Mouse (Mus musculus): ENCODE results near the gene S1pr5. TPM values are rescaled to one million over a fixed set of nuclear protein-coding genes. Genes with fewer than 3 reads are reported as not detected.
"Not testable (repeated sequence)": the region's sequence is repeated elsewhere in the genome, so short reads cannot be mapped to it uniquely, and the experiment has no call there.

The S1pr5 gene
- 20.8 and 24.3 TPM in 2 replicates for polyA plus RNA-seq (2012; rRNA removed)

- Histone ChIP-seq H3K4me3 (ENCODE audit: insufficient read depth, low read length) (peak within 1 kb of the TSS; percentile 9), H3K4me1 (ENCODE audit: control insufficient read depth, insufficient read depth, low read length) (no peaks in the 10 kb centered on the region; the same call in 1 of the 2 replicates), H3K27ac (ENCODE audit: insufficient read depth, low read length) (peak within 1 kb of the TSS; percentile 96)
Observed at GRCm38 (mm10) chr9:21248326-21248725, at the start of gene S1pr5. Gene S1pr5 (minus strand): TSS chr9:21248443.

GRCm38 (mm10) chr9:21292271-21292670, 44.0 kb upstream of the S1pr5 start:
- peaks cover 2% of the 10 kb centered on the region; the same call in 1 of the 2 replicates for H3K4me1 ChIP-seq (ENCODE audit: control insufficient read depth, insufficient read depth, low read length)
- TF ChIP-seq POLR2A (IDR thresholded peaks at IDR 0.05; ENCODE audit: extremely low read depth, insufficient read depth, low read length) (no peak), CTCF (IDR thresholded peaks at IDR 0.05; ENCODE audit: extremely low read depth, insufficient read depth, low read length) (no peak)
- no peak overlapping the region for H3K4me3 ChIP-seq (ENCODE audit: insufficient read depth, low read length)
- no peak overlapping the region for H3K27ac ChIP-seq (ENCODE audit: insufficient read depth, low read length)

More at GRCm38 (mm10) chr9:21248326-21248725, at the start of gene S1pr5:
- no peak for TF ChIP-seq CTCF (IDR thresholded peaks at IDR 0.05; ENCODE audit: extremely low read depth, insufficient read depth, low read length)
- no peak for TF ChIP-seq POLR2A (IDR thresholded peaks at IDR 0.05; ENCODE audit: extremely low read depth, insufficient read depth, low read length)

GRCm38 (mm10) chr9:21291868-21292267, 43.6 kb upstream of the S1pr5 start:
- H3K27ac ChIP-seq (ENCODE audit: insufficient read depth, low read length); H3K4me1 ChIP-seq (ENCODE audit: control insufficient read depth, insufficient read depth, low read length); H3K4me3 ChIP-seq (ENCODE audit: insufficient read depth, low read length): not testable (repeated sequence)

- peak; percentile 83 for TF ChIP-seq POLR2A (IDR thresholded peaks at IDR 0.05; ENCODE audit: extremely low read depth, insufficient read depth, low read length)
- TF ChIP-seq CTCF (IDR thresholded peaks at IDR 0.05; ENCODE audit: extremely low read depth, insufficient read depth, low read length): no peak
- Histone ChIP-seq H3K4me3 (ENCODE audit: insufficient read depth, low read length) (peak within 1 kb of the TSS; percentile 98), H3K4me1 (ENCODE audit: control insufficient read depth, insufficient read depth, low read length) (peaks cover 7% of the 10 kb centered on the region; the same call in 1 of the 2 replicates), H3K27ac (ENCODE audit: insufficient read depth, low read length) (peak within 1 kb of the TSS; percentile 49)
Observed at GRCm38 (mm10) chr9:21291022-21291787, 43.0 kb upstream of the S1pr5 start, which contains the start of gene Cdkn2d. Gene Cdkn2d (minus strand): TSS chr9:21291407.

- Histone ChIP-seq H3K4me1 (ENCODE audit: control insufficient read depth, insufficient read depth, low read length) (peaks cover 8% of the 10 kb centered on the region; the same call in 1 of the 2 replicates), H3K4me3 (ENCODE audit: insufficient read depth, low read length) (peak overlapping the region; percentile 98), H3K27ac (ENCODE audit: insufficient read depth, low read length) (peak overlapping the region; percentile 49)
- TF ChIP-seq CTCF (IDR thresholded peaks at IDR 0.05; ENCODE audit: extremely low read depth, insufficient read depth, low read length): no peak
- TF ChIP-seq POLR2A (IDR thresholded peaks at IDR 0.05; ENCODE audit: extremely low read depth, insufficient read depth, low read length): no peak
Observed at GRCm38 (mm10) chr9:21290589-21290988, 42.3 kb upstream of the S1pr5 start.

- TF ChIP-seq CTCF (IDR thresholded peaks at IDR 0.05; ENCODE audit: extremely low read depth, insufficient read depth, low read length) (no peak), POLR2A (IDR thresholded peaks at IDR 0.05; ENCODE audit: extremely low read depth, insufficient read depth, low read length) (no peak)
- Histone ChIP-seq H3K4me1 (ENCODE audit: control insufficient read depth, insufficient read depth, low read length) (peaks cover 8% of the 10 kb centered on the region; the same call in 1 of the 2 replicates), H3K27ac (ENCODE audit: insufficient read depth, low read length) (no peak overlapping the region), H3K4me3 (ENCODE audit: insufficient read depth, low read length) (0 out of 2 replicates have a peak overlapping the region, but pooled peaks have one; percentile 98)
Observed at GRCm38 (mm10) chr9:21289337-21289671, 41.1 kb upstream of the S1pr5 start.

- H3K27ac ChIP-seq (ENCODE audit: insufficient read depth, low read length): peak overlapping the region; percentile 53; the same call in 1 of the 2 replicates
Observed at GRCm38 (mm10) chr9:21288404-21289336, 40.4 kb upstream of the S1pr5 start.

GRCm38 (mm10) chr9:21287571-21288402, 39.5 kb upstream of the S1pr5 start, which contains the start of gene Kri1:
Gene Kri1 (minus strand): TSS chr9:21287969.
- peak; percentile 91 for TF ChIP-seq POLR2A (IDR thresholded peaks at IDR 0.05; ENCODE audit: extremely low read depth, insufficient read depth, low read length)
- no peak for TF ChIP-seq CTCF (IDR thresholded peaks at IDR 0.05; ENCODE audit: extremely low read depth, insufficient read depth, low read length)

More at GRCm38 (mm10) chr9:21288404-21289336, 40.4 kb upstream of the S1pr5 start:
- Histone ChIP-seq H3K4me1 (ENCODE audit: control insufficient read depth, insufficient read depth, low read length) (peaks cover 8% of the 10 kb centered on the region; the same call in 1 of the 2 replicates), H3K4me3 (ENCODE audit: insufficient read depth, low read length) (peak overlapping the region; percentile 88)
- no peak for TF ChIP-seq POLR2A (IDR thresholded peaks at IDR 0.05; ENCODE audit: extremely low read depth, insufficient read depth, low read length)
- TF ChIP-seq CTCF (IDR thresholded peaks at IDR 0.05; ENCODE audit: extremely low read depth, insufficient read depth, low read length): no peak

More at GRCm38 (mm10) chr9:21287571-21288402, 39.5 kb upstream of the S1pr5 start, which contains the start of gene Kri1:
- peak within 1 kb of the TSS; percentile 62 for H3K27ac ChIP-seq (ENCODE audit: insufficient read depth, low read length)
- H3K4me1 ChIP-seq (ENCODE audit: control insufficient read depth, insufficient read depth, low read length): peaks cover 8% of the 10 kb centered on the region; the same call in 1 of the 2 replicates
- peak within 1 kb of the TSS; percentile 88 for H3K4me3 ChIP-seq (ENCODE audit: insufficient read depth, low read length)

Measured in cortical plate, adult 2 months (tissue).